Mouse (Mus musculus): ENCODE measurements at regions not wholly inside any gene's neighbourhood (a gene's known extent, or its start where the extent isn't known, plus 50 kb on each side); places are given as distances from the start of the nearest gene placed in this dataset.

DNA sequence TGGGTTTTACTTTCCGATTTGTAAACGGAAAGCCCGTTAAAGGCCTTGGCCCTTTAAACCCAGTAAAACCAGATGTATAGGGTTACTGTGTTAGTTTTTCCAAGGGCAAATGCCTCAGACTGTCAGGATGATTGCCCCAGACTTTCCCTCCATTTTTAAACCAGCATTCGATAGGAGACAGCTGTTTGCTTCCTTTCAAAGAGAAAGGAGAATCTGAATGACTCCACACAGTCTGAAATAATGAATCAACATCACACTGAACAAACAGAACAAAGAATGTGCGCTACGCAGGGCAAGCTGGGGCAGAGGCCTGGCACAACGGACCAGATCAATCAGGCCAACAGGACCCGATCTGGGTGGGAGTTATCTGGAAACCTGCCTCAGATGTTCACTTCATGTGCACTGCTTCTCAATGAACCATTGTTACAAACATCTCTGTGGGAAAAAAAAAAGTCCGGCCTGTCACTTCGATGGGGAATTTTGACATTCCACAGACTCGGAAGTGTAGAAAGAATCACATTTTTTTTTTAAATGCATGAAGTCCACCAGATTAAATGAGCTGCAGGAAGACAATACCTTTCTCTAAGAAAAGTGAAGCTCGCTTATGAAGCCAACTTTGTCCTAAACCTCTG lies 97.0 kb upstream of the Parp11 start:
- no peak overlapping the region for H3K4me3 ChIP-seq (ENCODE audit: low read depth, low read length)
- 57% methylated on average over 12 of the region's 12 CpGs for WGBS
- H3K4me1 ChIP-seq (ENCODE audit: control insufficient read depth, insufficient read depth): peaks cover 9% of the 10 kb centered on the region
- no peak overlapping the region for H3K27ac ChIP-seq (ENCODE audit: low read depth)
- ATAC-seq (ENCODE audit: insufficient read depth, low read depth): no peak
- no peaks in the 10 kb centered on the region for H3K9me3 ChIP-seq (replicated peaks; ENCODE audit: control insufficient read depth, low read length)
- no peaks in the 10 kb centered on the region for H3K27me3 ChIP-seq (ENCODE audit: control insufficient read depth, insufficient read depth, low read length)
- no peak overlapping the region for H3K4me2 ChIP-seq (ENCODE audit: low read depth, low read length)
- H3K9ac ChIP-seq (replicated peaks; ENCODE audit: low read depth, low read length): no peak overlapping the region
- H3K36me3 ChIP-seq (replicated peaks; ENCODE audit: control insufficient read depth, insufficient read depth, low read length): no peaks in the 10 kb centered on the region
- TF ChIP-seq EP300 (IDR thresholded peaks at IDR 0.05; ENCODE audit: low read depth): no peak
- TF ChIP-seq CTCF (IDR thresholded peaks at IDR 0.05; ENCODE audit: low read depth): no peak
- DNase-seq (ENCODE audit: low spot score): no peak

DNA sequence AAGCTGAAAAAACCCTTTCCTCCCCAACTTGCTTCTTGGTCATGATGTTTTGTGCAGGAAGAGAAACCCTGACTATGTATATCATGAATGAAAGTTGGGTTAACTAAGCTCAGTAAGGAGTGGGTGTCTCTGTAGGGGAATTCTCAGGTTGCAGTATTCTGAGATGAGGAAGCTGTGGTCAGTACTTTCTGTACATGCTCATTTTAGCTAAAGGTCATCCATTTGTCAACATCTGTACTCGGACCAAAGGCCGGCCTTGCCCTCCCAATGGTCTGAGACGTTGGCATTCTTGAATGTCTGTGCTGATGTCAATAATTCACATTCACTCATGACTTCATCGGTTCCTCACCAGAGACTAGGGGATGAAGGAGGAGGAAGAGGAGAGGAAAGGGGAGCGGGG lies 94.9 kb upstream of the Parp11 start:
- Histone ChIP-seq H3K4me2 (ENCODE audit: low read depth, low read length) (no peak overlapping the region), H3K27ac (ENCODE audit: low read depth) (no peak overlapping the region), H3K4me3 (ENCODE audit: low read depth, low read length) (no peak overlapping the region), H3K36me3 (replicated peaks; ENCODE audit: control insufficient read depth, insufficient read depth, low read length) (no peaks in the 10 kb centered on the region), H3K27me3 (ENCODE audit: control insufficient read depth, insufficient read depth, low read length) (no peaks in the 10 kb centered on the region), H3K9ac (replicated peaks; ENCODE audit: low read depth, low read length) (no peak overlapping the region), H3K9me3 (replicated peaks; ENCODE audit: control insufficient read depth, low read length) (no peaks in the 10 kb centered on the region), H3K4me1 (ENCODE audit: control insufficient read depth, insufficient read depth) (no peaks in the 10 kb centered on the region)
- ATAC-seq (ENCODE audit: insufficient read depth, low read depth) (no peak), DNase-seq (ENCODE audit: low spot score) (no peak)
- no peak for TF ChIP-seq CTCF (IDR thresholded peaks at IDR 0.05; ENCODE audit: low read depth)
- TF ChIP-seq EP300 (IDR thresholded peaks at IDR 0.05; ENCODE audit: low read depth): no peak
- WGBS: 86% methylated on average over 5 of the region's 5 CpGs

DNA sequence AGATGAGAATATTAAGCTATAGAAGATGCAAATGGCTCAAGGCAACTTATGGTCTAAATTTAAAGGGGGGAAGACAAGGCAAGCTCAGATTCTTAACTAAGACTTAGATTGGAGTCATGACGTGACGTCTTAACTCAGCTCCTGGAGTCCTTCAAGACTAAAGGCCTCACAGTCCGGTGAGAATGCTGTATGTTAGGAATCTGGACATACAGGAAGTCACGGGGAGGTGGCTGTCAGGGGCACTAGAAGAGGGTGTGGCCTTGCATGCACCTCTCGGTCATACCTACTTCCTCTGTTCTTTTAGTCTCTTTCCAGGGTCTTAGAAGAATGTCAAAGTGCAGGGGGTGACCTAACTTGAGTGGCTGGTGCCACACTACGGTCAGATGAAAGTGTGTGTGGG lies 91.5 kb upstream of the Parp11 start:
- no peak for TF ChIP-seq CTCF (IDR thresholded peaks at IDR 0.05; ENCODE audit: low read depth)
- TF ChIP-seq EP300 (IDR thresholded peaks at IDR 0.05; ENCODE audit: low read depth): no peak
- Histone ChIP-seq H3K27me3 (ENCODE audit: control insufficient read depth, insufficient read depth, low read length) (no peaks in the 10 kb centered on the region), H3K4me1 (ENCODE audit: control insufficient read depth, insufficient read depth) (no peaks in the 10 kb centered on the region), H3K4me3 (ENCODE audit: low read depth, low read length) (no peak overlapping the region), H3K9ac (replicated peaks; ENCODE audit: low read depth, low read length) (no peak overlapping the region), H3K27ac (ENCODE audit: low read depth) (no peak overlapping the region), H3K9me3 (replicated peaks; ENCODE audit: control insufficient read depth, low read length) (no peaks in the 10 kb centered on the region), H3K4me2 (ENCODE audit: low read depth, low read length) (no peak overlapping the region), H3K36me3 (replicated peaks; ENCODE audit: control insufficient read depth, insufficient read depth, low read length) (no peaks in the 10 kb centered on the region)
- WGBS: 61% methylated on average over 6 of the region's 6 CpGs
- ATAC-seq (ENCODE audit: insufficient read depth, low read depth) (no peak), DNase-seq (ENCODE audit: low spot score) (no peak)

DNA sequence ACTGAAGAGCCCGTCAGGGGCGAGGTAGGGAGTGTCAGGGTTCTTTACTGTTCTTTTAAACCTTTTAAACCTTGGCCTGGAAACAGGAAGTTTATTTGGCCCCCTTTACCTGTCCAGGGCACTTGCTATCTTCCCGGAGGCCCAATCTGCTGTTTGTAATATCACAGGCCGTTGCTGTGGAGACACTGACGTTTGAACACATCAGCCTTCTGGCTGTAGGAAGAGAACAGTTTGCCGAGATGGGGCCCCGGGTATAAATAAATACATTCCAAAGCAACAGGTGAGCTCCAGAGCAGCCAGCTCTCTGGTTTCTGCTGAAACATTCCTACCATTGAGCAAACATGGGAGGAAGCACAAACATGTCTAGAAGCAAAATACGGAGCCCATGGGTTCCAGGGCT lies 90.2 kb upstream of the Parp11 start:
- ATAC-seq (ENCODE audit: insufficient read depth, low read depth): no peak
- H3K36me3 ChIP-seq (replicated peaks; ENCODE audit: control insufficient read depth, insufficient read depth, low read length): no peaks in the 10 kb centered on the region
- WGBS: 50% methylated on average over 8 of the region's 8 CpGs

DNA sequence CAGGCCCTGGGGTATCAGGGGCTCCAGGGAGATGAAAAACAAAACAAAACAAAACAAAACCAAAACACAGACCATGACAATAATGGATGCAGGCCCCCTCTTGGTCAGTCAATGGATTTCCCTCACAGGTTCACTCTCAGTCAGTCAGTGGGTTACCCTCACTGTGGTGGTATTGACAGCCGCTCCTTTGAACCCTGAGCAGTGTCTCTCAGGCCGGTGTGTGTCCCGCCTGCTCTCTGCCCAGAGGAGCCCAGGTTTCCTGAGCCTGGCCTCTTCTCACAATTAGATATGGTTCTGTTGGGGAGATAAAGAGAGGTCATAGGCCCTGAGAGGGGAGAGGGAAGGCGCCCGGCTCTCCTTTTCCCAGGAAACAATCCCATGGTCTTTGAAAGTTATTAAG lies 87.8 kb upstream of the Parp11 start:
- Histone ChIP-seq H3K36me3 (replicated peaks; ENCODE audit: control insufficient read depth, insufficient read depth, low read length) (no peaks in the 10 kb centered on the region), H3K4me2 (ENCODE audit: low read depth, low read length) (no peak overlapping the region), H3K9me3 (replicated peaks; ENCODE audit: control insufficient read depth, low read length) (no peaks in the 10 kb centered on the region), H3K9ac (replicated peaks; ENCODE audit: low read depth, low read length) (no peak overlapping the region), H3K4me3 (ENCODE audit: low read depth, low read length) (no peak overlapping the region), H3K4me1 (ENCODE audit: control insufficient read depth, insufficient read depth) (no peaks in the 10 kb centered on the region), H3K27ac (ENCODE audit: low read depth) (no peak overlapping the region), H3K27me3 (ENCODE audit: control insufficient read depth, insufficient read depth, low read length) (no peaks in the 10 kb centered on the region)
- TF ChIP-seq EP300 (IDR thresholded peaks at IDR 0.05; ENCODE audit: low read depth) (no peak), CTCF (IDR thresholded peaks at IDR 0.05; ENCODE audit: low read depth) (no peak)
- DNase-seq (ENCODE audit: low spot score) (no peak), ATAC-seq (ENCODE audit: insufficient read depth, low read depth) (no peak)
- 19% methylated on average over 5 of the region's 5 CpGs for WGBS

More for the DNA sequence above, 90.2 kb upstream of the Parp11 start:
- TF ChIP-seq EP300 (IDR thresholded peaks at IDR 0.05; ENCODE audit: low read depth) (no peak), CTCF (IDR thresholded peaks at IDR 0.05; ENCODE audit: low read depth) (no peak)
- Histone ChIP-seq H3K4me3 (ENCODE audit: low read depth, low read length) (no peak overlapping the region), H3K9ac (replicated peaks; ENCODE audit: low read depth, low read length) (no peak overlapping the region), H3K4me1 (ENCODE audit: control insufficient read depth, insufficient read depth) (no peaks in the 10 kb centered on the region), H3K4me2 (ENCODE audit: low read depth, low read length) (no peak overlapping the region), H3K27me3 (ENCODE audit: control insufficient read depth, insufficient read depth, low read length) (no peaks in the 10 kb centered on the region), H3K27ac (ENCODE audit: low read depth) (no peak overlapping the region), H3K9me3 (replicated peaks; ENCODE audit: control insufficient read depth, low read length) (no peaks in the 10 kb centered on the region)
- no peak for DNase-seq (ENCODE audit: low spot score)

DNA sequence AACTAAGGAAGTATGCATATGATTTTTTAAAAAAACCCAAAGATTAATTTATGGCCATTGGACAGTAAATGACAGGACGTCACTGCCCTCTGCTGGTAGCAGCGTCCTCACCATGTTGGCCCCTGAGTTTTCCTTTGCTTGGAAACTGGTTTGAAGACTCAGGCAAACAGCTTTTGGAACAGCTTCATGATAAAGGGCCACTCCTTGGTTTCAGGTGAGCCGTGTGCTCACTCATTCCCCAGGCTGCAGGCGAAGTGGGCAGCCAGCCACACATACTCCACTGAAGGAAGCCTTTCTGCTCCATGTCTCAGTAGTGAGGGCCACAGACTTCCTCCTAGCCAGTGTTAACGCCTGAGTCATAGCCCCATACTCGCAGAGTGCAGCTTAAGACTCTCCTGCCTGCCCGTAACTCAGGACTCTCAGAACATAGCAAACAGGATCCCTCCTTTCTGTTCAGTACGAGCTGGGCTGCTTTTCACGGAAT lies 87.2 kb upstream of the Parp11 start:
- Histone ChIP-seq H3K9me3 (replicated peaks; ENCODE audit: control insufficient read depth, low read length) (no peaks in the 10 kb centered on the region), H3K4me2 (ENCODE audit: low read depth, low read length) (no peak overlapping the region), H3K4me1 (ENCODE audit: control insufficient read depth, insufficient read depth) (no peaks in the 10 kb centered on the region), H3K9ac (replicated peaks; ENCODE audit: low read depth, low read length) (no peak overlapping the region), H3K27ac (ENCODE audit: low read depth) (no peak overlapping the region), H3K27me3 (ENCODE audit: control insufficient read depth, insufficient read depth, low read length) (no peaks in the 10 kb centered on the region), H3K36me3 (replicated peaks; ENCODE audit: control insufficient read depth, insufficient read depth, low read length) (no peaks in the 10 kb centered on the region), H3K4me3 (ENCODE audit: low read depth, low read length) (no peak overlapping the region)
- ATAC-seq (ENCODE audit: insufficient read depth, low read depth) (peak; percentile 36; the same call in 1 of the 2 replicates), DNase-seq (ENCODE audit: low spot score) (peak; percentile 69)
- TF ChIP-seq CTCF (IDR thresholded peaks at IDR 0.05; ENCODE audit: low read depth) (peak; percentile 85), EP300 (IDR thresholded peaks at IDR 0.05; ENCODE audit: low read depth) (no peak)
- 31% methylated on average over 9 of the region's 9 CpGs for WGBS

Data from heart, postnatal 0 days (tissue).